Mouse (Mus musculus) ES-Bruce4 (cell line): ENCODE measurements around the gene Rbp3. TPM values are rescaled to one million over a fixed set of nuclear protein-coding genes. Genes with fewer than 3 reads are reported as not detected.

Experiments
- H3K27ac ChIP-seq: 2 replicates; pipeline ENCODE4 v1.5.1; 2012; ENCODE audit warnings: low read length, inconsistent platforms; ENCODE audit not compliant: insufficient read depth
- H3K27me3 ChIP-seq: 2 replicates; pipeline ENCODE4 v1.6.1; 2012; ENCODE audit warnings: mild to moderate bottlenecking, low read length, inconsistent platforms; ENCODE audit not compliant: control insufficient read depth, poor library complexity, insufficient read depth, severe bottlenecking
- H3K36me3 ChIP-seq: 2 replicates; pipeline ENCODE4 v1.6.1; 2012; ENCODE audit warnings: inconsistent platforms, mild to moderate bottlenecking, low read length, moderate library complexity; ENCODE audit not compliant: control insufficient read depth, poor library complexity, insufficient read depth, severe bottlenecking
- H3K4me1 ChIP-seq: one replicate; pipeline ENCODE4 v1.8.1; 2011; ENCODE audit warnings: low read length; ENCODE audit not compliant: control insufficient read depth, insufficient read depth
- H3K4me3 ChIP-seq: 2 replicates; pipeline ENCODE4 v1.5.1; 2011; ENCODE audit warnings: low read depth, mild to moderate bottlenecking, low read length
- H3K9ac ChIP-seq: 2 replicates; pipeline ENCODE4 v1.6.1; 2012; ENCODE audit warnings: low read depth, mild to moderate bottlenecking, inconsistent platforms; ENCODE audit not compliant: poor library complexity, severe bottlenecking
- H3K9me3 ChIP-seq: replicated peaks from 2 replicates; pipeline ENCODE4 v1.6.1; 2012; ENCODE audit warnings: mild to moderate bottlenecking, low read length, inconsistent platforms; ENCODE audit not compliant: control insufficient read depth, poor library complexity, insufficient read depth, severe bottlenecking
- CTCF ChIP-seq: IDR thresholded peaks from one replicate; pipeline ENCODE4 v1.8.1; 2011; ENCODE audit warnings: low read depth, low read length
- EP300 ChIP-seq: IDR thresholded peaks from 2 replicates; pipeline ENCODE4 v1.6.1; 2011; ENCODE audit warnings: low read depth, low read length; ENCODE audit not compliant: insufficient read depth
- POLR2A ChIP-seq: IDR thresholded peaks from one replicate; pipeline ENCODE4 v1.8.1; 2011; ENCODE audit warnings: low read length; ENCODE audit not compliant: insufficient read depth
- polyA plus RNA-seq: library from polyadenylated mRNA; stranded (reverse); fragments of >200 nt; gene quantifications from 2 replicates; pipeline ENCODE4 v1.2.4, GENCODE M21; 2011; ENCODE audit warnings: low read depth; ENCODE audit not compliant: missing spikeins, insufficient read depth, insufficient read length

The Rbp3 gene
- polyA plus RNA-seq, 1 experiment, result not detected

- Histone ChIP-seq H3K4me1 (no peaks in the 10 kb centered on the region), H3K27ac (no peak overlapping the region), H3K9me3 (no peaks in the 10 kb centered on the region), H3K36me3 (no peaks in the 10 kb centered on the region), H3K9ac (no peak overlapping the region), H3K27me3 (no peaks in the 10 kb centered on the region), H3K4me3 (no peak overlapping the region)
- TF ChIP-seq CTCF, result no peak
- TF ChIP-seq EP300, result no peak
- TF ChIP-seq POLR2A, result no peak
Observed at GRCm38 (mm10) chr14:33958841-33959240, 5.0 kb downstream of the Rbp3 start.

- no peak overlapping the region for H3K4me3 ChIP-seq
- H3K27me3 ChIP-seq, result no peaks in the 10 kb centered on the region
- H3K36me3 ChIP-seq, result no peaks in the 10 kb centered on the region
- H3K9ac ChIP-seq, result no peak overlapping the region
- no peaks in the 10 kb centered on the region for H3K9me3 ChIP-seq
- H3K27ac ChIP-seq, result no peak overlapping the region
- H3K4me1 ChIP-seq, result no peaks in the 10 kb centered on the region
- TF ChIP-seq CTCF, result peak; percentile 71
- TF ChIP-seq EP300, result no peak
- TF ChIP-seq POLR2A, result no peak
Observed at GRCm38 (mm10) chr14:33959341-33959740, 5.5 kb downstream of the Rbp3 start.

- H3K9me3 ChIP-seq, result no peaks in the 10 kb centered on the region
- H3K4me3 ChIP-seq, result 0 out of 2 replicates have a peak overlapping the region, but pooled peaks have one; percentile 2
- TF ChIP-seq POLR2A (no peak), CTCF (peak; percentile 39), EP300 (no peak)
- H3K36me3 ChIP-seq, result no peaks in the 10 kb centered on the region
- H3K4me1 ChIP-seq, result no peaks in the 10 kb centered on the region
- no peak overlapping the region for H3K27ac ChIP-seq
- no peaks in the 10 kb centered on the region; the same call in 1 of the 2 replicates for H3K27me3 ChIP-seq
- no peak overlapping the region for H3K9ac ChIP-seq
Observed at GRCm38 (mm10) chr14:33965675-33966074, 11.9 kb downstream of the Rbp3 start.

- Histone ChIP-seq H3K4me3 (no peak overlapping the region), H3K9ac (no peak overlapping the region), H3K27me3 (no peaks in the 10 kb centered on the region), H3K36me3 (no peaks in the 10 kb centered on the region), H3K27ac (no peak overlapping the region), H3K9me3 (no peaks in the 10 kb centered on the region), H3K4me1 (no peaks in the 10 kb centered on the region)
- no peak for TF ChIP-seq EP300
- TF ChIP-seq CTCF, result peak; percentile 58
Observed at GRCm38 (mm10) chr14:33972679-33973078, 18.9 kb downstream of the Rbp3 start.

- Histone ChIP-seq H3K27me3 (no peaks in the 10 kb centered on the region), H3K36me3 (no peaks in the 10 kb centered on the region), H3K27ac (no peak overlapping the region), H3K9ac (no peak overlapping the region), H3K4me3 (no peak overlapping the region), H3K4me1 (no peaks in the 10 kb centered on the region), H3K9me3 (no peaks in the 10 kb centered on the region)
- TF ChIP-seq CTCF, result no peak
- TF ChIP-seq EP300, result no peak
- TF ChIP-seq POLR2A, result no peak
Observed at GRCm38 (mm10) chr14:33974752-33975151, 20.9 kb downstream of the Rbp3 start.

- H3K4me1 ChIP-seq, result no peaks in the 10 kb centered on the region
- no peak for TF ChIP-seq EP300
- no peak for TF ChIP-seq CTCF
- H3K27me3 ChIP-seq, result no peaks in the 10 kb centered on the region
- H3K9ac ChIP-seq, result no peak overlapping the region
- H3K9me3 ChIP-seq, result no peaks in the 10 kb centered on the region
- H3K36me3 ChIP-seq, result no peaks in the 10 kb centered on the region
- H3K27ac ChIP-seq, result no peak overlapping the region
- no peak overlapping the region for H3K4me3 ChIP-seq
Observed at GRCm38 (mm10) chr14:33977748-33978147, 23.9 kb downstream of the Rbp3 start.
